In the genomic region with DNA sequence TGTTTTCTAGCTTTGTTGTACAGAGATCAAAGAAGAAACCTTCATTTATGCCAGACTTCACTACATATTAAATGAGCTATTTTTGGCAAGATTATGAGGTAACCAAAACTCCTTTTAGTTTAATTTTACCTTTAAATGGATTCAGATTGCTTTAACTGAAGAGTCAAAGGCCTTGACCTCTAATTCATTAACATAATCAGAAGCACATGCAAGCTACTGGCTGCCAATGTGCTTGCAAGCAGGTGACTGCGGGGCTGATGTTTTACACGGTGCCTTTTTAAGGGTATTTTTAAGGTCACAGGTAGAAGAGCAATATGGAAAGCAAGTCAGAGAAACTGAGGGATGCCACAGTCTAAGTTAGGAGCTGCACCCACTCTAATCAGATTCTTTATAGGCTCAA, we compare ENCODE assay signal across 25 mouse cellular contexts.
A peak's percentile ranks its signal among the peaks of the same experiment; 100 is the strongest.
DNase-seq lines count a peak whose midpoint lies in the region; ATAC-seq lines count a peak whose summit lies in the region.
"Had no signal": no experiment of that assay in that cellular context is flagged by ENCODE, and none has a peak within 500 bp of the region (broad histone marks: within the 10 kb centered on the region; RNA-seq: fewer than 3 reads in every experiment).

No protein-coding gene starts in this region.

- H3K4me1 ChIP-seq in limb, embryonic 12.5 days (replicated peaks), result peaks cover 9% of the 10 kb centered on the region
- H3K4me1 ChIP-seq in limb, embryonic 10.5 days, result peaks cover 30% of the 10 kb centered on the region
- H3K4me1 ChIP-seq in embryonic facial prominence, embryonic 10.5 days, result peaks cover 18% of the 10 kb centered on the region
- no peaks in the 10 kb centered on the region for H3K4me1 ChIP-seq in forebrain, embryonic 13.5 days
- H3K4me1 ChIP-seq: hindbrain, embryonic 12.5 days; hindbrain, embryonic 15.5 days; intestine, embryonic 15.5 days had no signal

- H3K27me3 ChIP-seq in limb, embryonic 12.5 days, result no peaks in the 10 kb centered on the region
- peaks cover 11% of the 10 kb centered on the region for H3K27me3 ChIP-seq in limb, embryonic 10.5 days (ENCODE audit: low read depth, poor library complexity, severe bottlenecking)
- H3K27me3 ChIP-seq in embryonic facial prominence, embryonic 10.5 days (replicated peaks; ENCODE audit: low read depth, poor library complexity, severe bottlenecking), result peaks cover 38% of the 10 kb centered on the region
- no peaks in the 10 kb centered on the region for H3K27me3 ChIP-seq in forebrain, embryonic 13.5 days
- H3K27me3 ChIP-seq: hindbrain, embryonic 12.5 days; hindbrain, embryonic 15.5 days; intestine, embryonic 15.5 days had no signal

- H3K36me3 ChIP-seq in limb, embryonic 12.5 days, result no peaks in the 10 kb centered on the region
- H3K36me3 ChIP-seq in limb, embryonic 10.5 days, result no peaks in the 10 kb centered on the region
- no peaks in the 10 kb centered on the region for H3K36me3 ChIP-seq in embryonic facial prominence, embryonic 10.5 days (replicated peaks)
- no peaks in the 10 kb centered on the region for H3K36me3 ChIP-seq in forebrain, embryonic 13.5 days (ENCODE audit: poor library complexity, severe bottlenecking)
- H3K36me3 ChIP-seq: forebrain, embryonic 10.5 days; hindbrain, embryonic 12.5 days; hindbrain, embryonic 15.5 days; intestine, embryonic 15.5 days had no signal

- no peak for DNase-seq in limb, embryonic 10.5 days (ENCODE audit: low spot score)
- peak; percentile 26 for DNase-seq in embryonic facial prominence, embryonic 10.5 days (ENCODE audit: low spot score)
- DNase-seq in hindlimb bud, embryonic 11.5 days (ENCODE audit: extremely low spot score, low read depth, low spot score), result peak; percentile 71
- no peak for DNase-seq in thymus, postnatal 4 days
- no peak for DNase-seq in ovary, postnatal 10 days (ENCODE audit: low spot score)
- DNase-seq: adrenal gland, adult 8-10 months; adrenal gland, postnatal 25 days; B cell, adult 2 months; cerebellum, adult 11-12 months; cerebellum, adult 8-10 months; cerebellum, postnatal 10 days; forebrain, postnatal 0 days; gastrocnemius, adult 2 months; gastrocnemius, postnatal 14 days; heart, adult 11 months; kidney, adult 18-20 months had no signal

- no peak overlapping the region for H3K4me3 ChIP-seq in limb, embryonic 12.5 days (replicated peaks)
- H3K4me3 ChIP-seq in limb, embryonic 10.5 days, result no peak overlapping the region
- H3K4me3 ChIP-seq in embryonic facial prominence, embryonic 10.5 days, result no peak overlapping the region
- no peak overlapping the region for H3K4me3 ChIP-seq in forebrain, embryonic 13.5 days
- H3K4me3 ChIP-seq: forebrain, embryonic 10.5 days; gastrocnemius, adult 2 months; hindbrain, embryonic 12.5 days; hindbrain, embryonic 15.5 days; intestine, embryonic 15.5 days had no signal

- 0 out of 2 replicates have a peak, but pooled peaks have one; percentile 26 for ATAC-seq in limb, embryonic 12.5 days (ENCODE audit: insufficient number of reproducible peaks, insufficient read depth, low FRiP score, low TSS enrichment, low read depth)
- ATAC-seq in forebrain, embryonic 13.5 days, result no peak
- ATAC-seq: activated CD4-positive, CD25-positive, alpha-beta regulatory T cell, adult 4 months; forebrain, embryonic 14.5 days; forebrain, postnatal 0 days; intestine, embryonic 15.5 days had no signal

- H3K9me3 ChIP-seq in limb, embryonic 12.5 days, result no peaks in the 10 kb centered on the region
- H3K9me3 ChIP-seq in limb, embryonic 10.5 days (replicated peaks), result no peaks in the 10 kb centered on the region
- H3K9me3 ChIP-seq in embryonic facial prominence, embryonic 10.5 days, result no peaks in the 10 kb centered on the region
- H3K9me3 ChIP-seq in forebrain, embryonic 13.5 days (replicated peaks), result no peaks in the 10 kb centered on the region
- H3K9me3 ChIP-seq: forebrain, embryonic 10.5 days; hindbrain, embryonic 12.5 days; hindbrain, embryonic 15.5 days; intestine, embryonic 15.5 days had no signal

- H3K4me2 ChIP-seq in limb, embryonic 12.5 days, result no peak overlapping the region
- no peak overlapping the region for H3K4me2 ChIP-seq in forebrain, embryonic 13.5 days
- H3K4me2 ChIP-seq: heart, embryonic 11.5 days; hindbrain, embryonic 12.5 days; hindbrain, embryonic 15.5 days; intestine, embryonic 15.5 days had no signal

- WGBS in limb, embryonic 12.5 days, result 18% methylated on average over 2 of the region's 2 CpGs
- WGBS in limb, embryonic 10.5 days, result 17% methylated on average over 2 of the region's 2 CpGs
- WGBS in embryonic facial prominence, embryonic 10.5 days, result 25% methylated on average over 2 of the region's 2 CpGs
- 85% methylated on average over 2 of the region's 2 CpGs for WGBS in forebrain, embryonic 13.5 days

- no peak overlapping the region for H3K27ac ChIP-seq in limb, embryonic 12.5 days
- no peak overlapping the region for H3K27ac ChIP-seq in limb, embryonic 10.5 days
- H3K27ac ChIP-seq in embryonic facial prominence, embryonic 10.5 days (replicated peaks), result no peak overlapping the region
- H3K27ac ChIP-seq in forebrain, embryonic 13.5 days, result no peak overlapping the region
- H3K27ac ChIP-seq: forebrain, embryonic 10.5 days; gastrocnemius, adult 2 months; hindbrain, embryonic 12.5 days; hindbrain, embryonic 15.5 days; intestine, embryonic 15.5 days had no signal

- no peak overlapping the region for H3K9ac ChIP-seq in limb, embryonic 12.5 days (replicated peaks)
- no peak overlapping the region for H3K9ac ChIP-seq in forebrain, embryonic 13.5 days
- H3K9ac ChIP-seq: forebrain, postnatal 0 days; hindbrain, embryonic 12.5 days; hindbrain, embryonic 15.5 days; intestine, embryonic 15.5 days had no signal

Comparison
In these comparisons a context has a peak if more than half of its experiments do, and no peak if none do; other contexts are left out.
1. DNase-seq: peak in embryonic facial prominence, embryonic 10.5 days (single experiment) and hindlimb bud, embryonic 11.5 days (single experiment); none in limb, embryonic 10.5 days (single experiment), thymus, postnatal 4 days (single experiment) and ovary, postnatal 10 days (single experiment).